Mouse (Mus musculus) cerebellum, postnatal 10 days (tissue): ENCODE results near the gene Nxph3.

ENCODE experiments used
- DNase-seq, 2 experiments: peaks; one replicate each; pipeline ENCODE4 v3.0.0; 2021; ENCODE audit warnings: mixed read lengths in 2 of 2

Gene Nxph3

DNA sequence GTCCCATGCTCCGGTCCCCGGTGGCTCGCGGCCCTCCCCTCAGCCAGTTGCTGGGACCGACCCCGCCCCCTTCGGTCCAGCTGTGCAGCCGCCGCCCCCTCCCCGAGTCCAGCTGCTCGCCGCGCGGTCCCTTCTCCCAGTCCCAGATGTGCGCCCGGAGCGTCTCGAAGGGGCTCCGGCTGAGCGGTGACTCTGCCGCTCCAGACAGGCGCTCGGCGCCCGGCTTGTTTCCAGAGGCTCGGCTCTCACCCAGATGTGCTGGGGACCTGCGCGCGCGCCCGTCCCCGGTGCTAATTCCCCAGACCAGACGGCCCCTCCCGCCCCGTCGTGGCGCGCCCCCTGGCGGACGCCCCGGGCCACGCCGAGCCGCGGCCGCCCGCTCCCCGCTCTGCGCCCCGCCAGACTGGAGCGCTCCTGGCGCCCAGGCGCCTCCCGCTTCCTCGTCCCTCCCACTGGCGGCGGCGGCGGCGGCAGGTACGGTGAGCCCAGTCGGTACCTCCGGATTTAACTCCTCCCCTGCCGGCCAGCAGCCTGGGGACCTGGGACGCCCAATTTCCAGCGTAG is at the start of gene Nxph3:
Nxph3 (minus strand) TSS at position 273 of the 564 bp plus-strand sequence.
- DNase-seq, result peak; percentile 83 to 86

DNA sequence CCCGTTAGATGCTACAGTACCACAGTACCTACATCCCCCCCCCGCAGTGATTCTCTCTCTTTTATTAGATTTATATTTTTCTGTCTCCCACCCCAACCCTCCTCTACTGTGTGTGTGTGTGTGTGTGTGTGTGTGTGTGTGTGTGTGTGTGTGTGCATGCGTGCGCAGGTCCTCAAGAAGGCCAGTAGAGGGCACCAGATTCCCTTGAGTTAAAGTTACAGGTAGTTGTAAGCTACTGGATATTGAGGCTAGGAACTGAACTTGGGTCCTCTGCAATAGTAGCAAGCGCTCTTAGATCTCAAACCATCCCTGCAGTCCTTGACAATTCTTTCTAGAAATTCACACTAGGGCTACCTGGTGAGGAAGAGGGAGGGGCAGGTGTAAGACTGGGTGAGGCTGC is 49.5 kb upstream of the Nxph3 start:
- no peak for DNase-seq

DNA sequence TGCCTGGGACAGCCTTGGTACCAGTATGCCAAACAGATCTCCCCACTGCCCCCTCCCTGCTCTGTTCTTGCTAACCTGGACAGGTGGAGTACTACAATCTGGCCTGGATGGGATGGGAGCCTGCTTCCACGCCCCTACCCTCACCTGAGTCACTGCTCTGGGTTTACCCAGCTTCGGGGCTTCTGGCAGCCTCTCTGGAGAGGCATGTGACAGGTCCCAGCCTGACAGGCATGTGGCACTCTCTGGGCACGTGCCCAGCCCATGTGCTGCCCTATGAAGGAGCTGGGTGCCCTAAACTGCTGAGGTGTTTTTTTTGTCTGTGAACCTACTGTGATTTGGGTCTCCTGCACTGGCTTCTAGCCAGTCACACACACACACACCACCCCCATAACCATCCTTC is 46.4 kb upstream of the Nxph3 start:
- peak; percentile 75 to 79 for DNase-seq

DNA sequence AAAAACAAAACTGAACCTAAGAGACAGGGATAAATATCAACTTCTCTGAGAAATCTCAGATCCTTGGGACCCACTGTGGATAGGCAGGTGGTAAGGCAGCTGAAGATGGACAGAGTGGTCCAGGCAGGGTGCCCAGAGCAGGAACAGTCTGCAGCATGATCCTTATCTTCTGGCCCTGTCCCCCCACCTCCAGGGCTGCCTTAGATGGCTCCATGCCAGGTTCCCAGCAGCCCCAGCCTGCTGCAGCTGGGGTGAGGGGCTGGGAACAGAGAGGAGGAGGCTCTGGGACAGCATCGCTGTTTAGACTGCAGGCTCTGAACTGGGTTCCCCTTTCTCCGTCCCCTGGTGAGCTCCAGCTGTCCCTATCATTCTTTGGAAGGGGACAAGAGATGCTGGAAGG is 45.4 kb upstream of the Nxph3 start:
- DNase-seq, result peak; percentile 80 to 86

DNA sequence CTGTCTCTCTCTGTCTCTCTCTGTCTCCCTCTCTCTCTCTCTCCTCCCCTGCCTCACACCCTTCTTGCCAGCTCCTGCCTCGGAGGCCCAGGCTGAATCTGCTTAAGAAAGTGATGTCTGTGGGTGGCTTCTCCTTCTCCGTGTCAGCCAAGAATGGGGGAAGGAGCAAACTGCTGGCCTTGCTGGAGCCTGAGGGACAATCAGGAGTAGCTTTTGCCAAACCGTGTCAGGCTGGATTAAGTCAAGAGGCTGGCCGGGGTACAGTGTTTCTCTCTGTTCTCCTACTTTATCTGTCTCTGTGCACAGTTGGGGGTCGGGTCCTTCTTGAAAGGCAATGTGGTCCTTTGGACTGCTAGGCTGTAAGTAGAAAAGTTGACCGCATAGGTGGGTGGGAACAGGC is 43.3 kb upstream of the Nxph3 start:
- peak; percentile 73 to 82 for DNase-seq

DNA sequence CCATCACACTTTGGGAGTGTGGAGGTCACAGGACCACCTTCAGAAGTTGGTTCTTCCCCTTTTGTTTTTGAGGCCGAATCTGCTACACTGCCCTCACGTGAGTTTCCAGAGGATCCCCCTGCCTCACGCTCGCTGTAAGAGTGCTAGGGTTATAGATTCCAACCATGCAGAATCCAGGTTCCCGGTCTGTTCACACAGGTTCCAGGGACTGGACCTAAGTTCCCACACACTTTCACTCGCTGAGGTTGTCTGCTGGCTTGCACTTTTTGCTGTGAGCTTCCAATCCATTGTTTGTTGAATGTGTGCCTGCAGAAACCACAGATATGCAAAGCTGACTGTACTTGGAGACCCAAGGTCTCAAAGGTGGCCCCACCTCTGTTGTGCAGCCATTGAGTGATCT is 42.7 kb upstream of the Nxph3 start:
- no peak for DNase-seq

DNA sequence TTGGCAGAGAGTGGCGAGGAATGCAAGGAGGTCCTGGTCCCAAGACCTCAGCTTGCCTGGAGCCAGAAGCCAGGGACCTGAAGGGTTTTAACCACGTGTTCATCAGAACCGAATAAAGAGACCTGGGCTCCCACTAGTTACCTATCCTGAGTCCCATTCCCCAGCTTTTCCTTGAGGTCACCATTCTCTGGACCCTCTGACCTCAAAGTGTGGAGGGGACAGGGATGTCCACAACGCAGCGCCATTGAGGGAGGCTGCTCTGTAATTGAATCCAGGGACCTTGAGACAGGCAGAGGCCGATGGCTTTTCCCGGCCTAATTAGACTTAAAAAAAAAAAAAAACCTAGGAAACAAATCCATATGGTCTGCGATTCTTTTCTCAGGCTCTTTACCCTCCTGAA is 40.9 kb upstream of the Nxph3 start:
- DNase-seq, result no peak

DNA sequence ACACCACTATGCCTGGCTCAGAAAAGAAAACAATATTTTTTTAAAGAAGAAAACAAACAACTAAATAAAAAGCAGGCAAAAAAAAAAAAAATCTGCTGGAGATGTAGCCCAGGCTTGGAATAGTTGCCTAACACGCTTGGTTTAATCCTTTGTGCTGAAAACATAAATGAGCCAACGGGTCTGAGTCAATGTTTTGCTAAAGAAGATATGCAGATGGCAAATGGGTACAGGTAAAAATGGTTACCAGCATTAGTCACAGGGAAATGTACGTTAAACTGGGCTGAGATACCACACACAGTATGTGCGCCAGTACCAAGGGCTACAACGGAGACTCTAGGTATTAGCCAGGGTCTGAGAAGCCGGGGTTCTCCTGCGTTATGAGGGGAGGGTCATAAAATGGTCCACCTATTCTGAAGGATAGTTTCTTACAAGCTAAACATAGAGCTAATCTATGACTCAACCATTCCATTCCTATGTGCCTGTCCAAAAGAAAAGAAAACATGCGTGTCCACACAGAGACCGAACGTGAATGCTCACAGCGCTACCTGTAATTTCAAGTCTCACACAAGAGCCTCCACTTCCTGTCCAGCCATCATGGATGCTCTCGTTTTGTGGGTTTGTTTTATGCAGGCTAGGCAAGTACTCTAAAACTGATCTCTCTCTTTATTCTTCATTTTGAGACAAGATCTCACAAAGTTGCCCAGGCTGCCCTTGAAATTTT is 36.1 kb upstream of the Nxph3 start:
- DNase-seq, result no peak

DNA sequence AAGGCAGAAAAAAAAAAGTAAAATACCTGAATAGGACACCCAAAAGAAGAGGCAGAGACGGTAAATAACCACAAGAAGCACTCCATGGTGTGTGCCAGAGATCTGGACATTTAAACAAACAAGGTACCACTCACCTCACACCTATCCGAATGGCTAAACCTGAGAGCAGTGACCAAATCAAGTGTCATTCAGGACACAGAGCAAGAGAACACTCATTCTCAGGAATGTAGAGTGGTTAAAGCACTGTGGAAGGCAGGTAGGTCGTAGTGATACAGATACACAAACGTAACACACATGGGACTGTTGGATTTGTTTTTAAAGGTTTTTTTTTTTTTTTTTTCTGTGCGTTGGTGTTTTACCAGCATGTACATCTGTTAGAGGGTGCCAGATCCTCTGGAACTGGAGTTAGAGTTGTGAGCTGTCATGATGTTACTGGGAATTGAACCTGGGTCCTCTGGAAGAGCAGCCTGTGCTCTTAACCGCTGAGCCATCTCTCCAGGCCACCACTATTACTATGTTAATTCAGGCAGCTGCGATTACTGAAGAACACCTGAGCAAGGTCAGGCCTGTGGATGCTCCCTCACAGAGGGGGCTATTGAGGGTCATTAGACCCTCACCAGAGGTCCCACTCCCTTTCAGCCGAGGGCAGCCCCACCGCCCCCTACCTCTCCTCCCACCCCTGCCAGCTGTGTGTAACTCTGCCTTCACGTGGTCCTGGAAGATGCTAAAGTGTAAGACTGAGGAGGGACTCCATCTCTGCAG is 31.8 kb upstream of the Nxph3 start:
- DNase-seq, result no peak

DNA sequence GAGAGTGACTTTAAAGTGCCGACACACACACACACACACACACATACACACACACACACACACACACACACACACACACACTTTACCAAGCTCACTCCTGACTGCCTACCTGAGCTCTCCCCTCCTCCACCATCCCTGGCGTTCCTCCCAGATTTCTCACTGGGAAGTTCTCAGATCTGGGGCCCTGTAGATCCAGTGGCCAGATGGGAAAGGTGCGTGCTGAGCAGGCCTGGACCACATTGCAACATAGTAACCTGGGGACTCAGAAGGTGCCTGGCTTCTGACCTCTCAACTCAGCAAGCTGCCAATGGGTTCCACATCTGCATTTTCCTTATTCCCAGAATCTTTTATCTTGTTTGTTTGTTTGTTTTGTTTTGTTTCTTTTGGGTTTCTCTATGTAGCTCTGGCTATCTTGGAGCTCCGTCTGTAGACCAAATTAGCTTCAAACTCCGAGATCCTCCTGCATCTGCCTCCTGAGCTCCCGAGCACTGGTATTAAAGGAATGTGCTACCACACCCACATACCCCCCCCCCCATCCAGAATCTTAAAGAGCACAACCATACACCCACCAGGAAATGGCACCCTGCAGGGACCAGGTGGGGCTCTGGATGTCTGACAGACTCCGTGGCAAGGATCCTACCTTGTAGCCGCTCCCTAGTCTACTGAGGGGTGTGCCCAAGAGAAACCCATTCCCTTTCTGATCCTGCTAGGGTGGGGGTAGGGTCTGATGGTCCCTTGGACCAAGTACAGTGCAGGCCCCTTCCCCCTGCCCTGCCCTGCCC is 30.4 kb upstream of the Nxph3 start:
- DNase-seq, result peak in 1 of 2 experiments; percentile 46

DNA sequence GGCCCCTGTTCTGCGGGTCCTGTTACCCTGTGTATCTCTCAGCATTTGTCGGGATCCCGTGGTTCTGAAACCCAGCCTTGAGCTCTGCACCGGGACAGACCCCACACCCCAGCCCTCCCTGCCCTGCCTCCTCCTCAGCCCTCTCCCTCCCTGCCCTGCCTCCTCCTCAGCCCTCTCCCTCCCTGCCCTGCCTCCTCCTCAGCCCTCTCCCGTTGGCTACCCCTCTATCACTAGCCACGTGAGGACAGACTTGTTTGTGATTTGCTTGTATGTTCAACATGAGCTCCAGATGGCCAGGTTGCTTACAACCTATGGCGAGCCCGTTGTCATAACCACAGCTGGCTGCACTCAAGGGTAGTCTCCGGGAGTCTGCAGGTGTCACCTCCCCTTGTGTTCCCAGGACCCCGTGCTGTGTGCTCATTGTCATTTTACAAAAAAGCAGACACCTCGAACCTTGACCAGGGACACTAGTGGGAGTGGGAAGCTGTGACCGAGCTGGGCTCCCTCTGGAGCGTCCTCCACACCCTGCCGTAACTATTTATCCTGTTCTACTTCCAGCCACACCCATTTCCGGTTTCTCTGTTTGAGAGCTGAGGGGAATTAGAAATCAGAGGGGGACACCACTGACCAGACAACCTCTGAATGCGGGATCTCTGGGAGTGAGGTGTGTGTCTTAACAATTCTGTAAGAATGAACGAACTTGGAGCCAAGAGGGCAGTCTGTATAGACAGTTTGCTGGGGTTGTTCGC is 26.4 kb upstream of the Nxph3 start:
- DNase-seq, result no peak

DNA sequence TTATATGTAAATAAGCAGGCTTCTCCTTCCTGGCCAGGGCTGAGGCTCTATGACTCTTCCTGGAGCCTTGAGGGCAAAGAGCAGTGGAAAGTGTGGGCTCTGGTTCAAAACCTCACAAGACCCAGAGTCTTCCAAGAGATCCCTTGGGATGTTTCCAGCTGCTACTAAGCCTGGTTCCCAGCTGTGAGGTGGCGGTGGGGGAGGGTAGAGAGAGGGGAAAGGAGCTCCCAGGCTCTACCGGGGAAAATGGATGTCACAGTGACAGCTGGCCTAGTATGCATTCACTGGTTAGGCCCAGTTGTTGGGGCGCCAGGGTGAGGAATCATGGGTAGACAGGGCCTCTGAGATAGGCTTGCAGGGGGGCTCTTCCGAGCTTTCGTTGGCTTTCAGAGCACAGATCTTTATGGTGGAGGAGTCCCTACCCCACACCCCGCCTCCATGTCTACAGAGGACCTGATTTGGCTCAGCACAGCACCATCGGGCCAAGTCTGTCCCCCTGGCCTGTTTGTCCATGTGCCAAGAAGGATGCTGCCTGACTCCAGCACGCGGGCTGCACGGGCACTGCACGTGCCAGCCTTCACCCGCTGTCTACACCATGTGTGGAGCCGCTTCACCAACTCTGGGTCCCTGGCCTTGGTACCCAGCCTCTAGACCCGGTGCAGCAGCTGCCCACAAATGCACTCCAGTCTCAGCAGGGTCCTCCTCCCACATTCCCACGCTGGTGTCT is 24.2 kb upstream of the Nxph3 start:
- peak; percentile 83 to 86 for DNase-seq

DNA sequence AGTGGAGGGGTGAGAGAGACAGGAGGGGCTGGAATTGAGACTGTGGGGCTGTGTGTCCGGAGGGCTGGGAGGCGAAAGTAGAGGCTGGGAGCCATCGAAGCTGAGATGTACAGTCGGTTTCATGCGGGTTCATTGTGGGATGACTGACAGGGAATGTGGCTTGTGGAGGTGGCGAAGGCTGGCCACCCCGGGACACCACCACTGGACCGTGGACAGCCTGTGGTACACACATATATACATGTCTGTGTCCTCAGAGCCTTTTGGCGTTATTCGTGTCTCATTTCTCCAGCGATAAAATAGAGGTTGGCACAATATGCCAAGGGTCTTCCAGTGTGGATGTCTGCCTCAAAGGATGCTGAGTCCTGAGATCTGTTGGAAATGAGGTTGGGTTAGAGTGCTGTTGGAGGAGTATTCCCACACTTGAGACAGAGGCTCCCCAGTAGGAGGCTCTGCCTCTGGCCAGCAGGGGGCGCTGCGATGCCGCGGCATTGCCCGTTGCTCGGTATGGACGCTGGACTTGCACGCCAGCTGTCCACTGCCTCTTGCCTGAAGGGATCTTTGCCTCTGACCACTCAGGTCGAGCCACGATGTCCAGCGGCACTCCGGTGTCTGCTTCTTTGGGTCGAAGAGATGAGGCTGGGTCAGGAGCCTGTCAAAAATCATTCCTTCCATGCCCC is 19.3 kb upstream of the Nxph3 start:
- peak; percentile 97 to 99 for DNase-seq

DNA sequence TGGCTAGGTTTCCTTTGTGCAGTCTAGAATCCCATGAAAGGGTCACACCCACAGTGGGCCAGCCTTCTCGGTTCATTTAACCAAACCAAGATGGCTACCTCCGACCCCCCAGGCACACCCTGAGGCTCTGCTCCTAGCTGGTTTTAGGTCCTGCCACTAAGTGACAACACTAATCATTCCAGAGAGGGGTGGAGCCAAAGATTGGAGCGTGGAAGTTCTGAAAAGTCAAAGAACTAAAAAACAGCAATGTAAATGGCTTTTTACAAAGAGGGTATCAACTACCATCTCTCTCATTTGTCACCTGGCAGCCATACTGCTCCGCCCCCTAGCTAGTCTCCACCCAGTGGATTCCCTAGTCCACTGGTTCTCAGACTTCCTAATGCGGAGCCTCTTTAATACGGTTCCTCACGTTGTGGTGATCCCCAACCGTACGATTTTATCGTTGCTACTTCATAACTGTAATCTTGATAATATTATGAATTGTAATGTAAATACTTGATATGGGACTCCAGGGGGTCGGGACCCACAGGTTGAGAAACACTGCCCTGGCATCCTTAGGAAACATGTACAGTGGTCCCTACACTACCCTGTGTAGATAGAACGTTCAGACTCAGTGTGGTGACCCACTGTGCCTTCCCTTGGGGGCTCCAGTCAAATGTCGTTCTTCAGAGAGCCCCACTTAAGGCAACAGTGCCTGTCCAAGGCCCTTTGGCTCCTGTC is 18.1 kb upstream of the Nxph3 start:
- no peak for DNase-seq

DNA sequence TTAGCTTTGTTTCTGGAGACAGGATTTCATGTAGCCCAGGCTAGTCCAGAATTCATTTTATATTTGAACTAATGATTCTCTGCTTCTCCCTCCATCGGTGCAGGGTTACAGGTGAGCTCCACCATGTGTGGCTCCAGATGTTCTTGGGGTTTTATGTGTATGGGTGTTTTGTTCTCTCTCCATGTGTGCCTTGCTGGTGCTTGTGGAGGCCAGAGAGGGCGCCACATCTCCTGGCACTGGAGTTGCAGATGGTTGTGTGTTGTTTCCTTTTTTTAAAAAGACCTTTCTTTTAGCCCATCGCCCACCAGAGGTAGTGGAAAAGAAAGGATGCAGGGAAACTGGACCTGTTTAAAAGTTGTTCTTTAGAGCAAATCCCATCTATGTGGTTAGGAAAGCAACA is 13.9 kb upstream of the Nxph3 start:
- DNase-seq, result no peak

DNA sequence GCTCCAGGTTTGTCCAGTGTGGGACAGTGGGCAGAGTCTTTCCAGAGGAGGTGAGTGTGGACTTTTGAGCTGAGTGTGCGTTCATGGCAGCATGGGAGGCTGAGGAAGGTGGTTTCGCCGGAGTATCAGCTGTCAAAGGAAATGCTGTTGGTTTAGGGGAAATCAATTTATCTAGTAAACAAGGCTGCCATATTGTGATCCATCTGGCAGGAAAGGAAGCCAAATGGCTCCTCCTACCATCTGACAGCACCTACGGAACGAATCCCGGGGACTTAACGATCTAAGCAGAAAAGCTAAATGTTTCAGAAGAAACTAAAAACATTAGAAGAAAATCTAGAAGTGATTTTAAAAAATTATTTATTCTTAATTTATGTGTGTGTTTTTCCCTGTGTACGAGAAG is 12.9 kb upstream of the Nxph3 start:
- DNase-seq, result peak; percentile 58 to 64

DNA sequence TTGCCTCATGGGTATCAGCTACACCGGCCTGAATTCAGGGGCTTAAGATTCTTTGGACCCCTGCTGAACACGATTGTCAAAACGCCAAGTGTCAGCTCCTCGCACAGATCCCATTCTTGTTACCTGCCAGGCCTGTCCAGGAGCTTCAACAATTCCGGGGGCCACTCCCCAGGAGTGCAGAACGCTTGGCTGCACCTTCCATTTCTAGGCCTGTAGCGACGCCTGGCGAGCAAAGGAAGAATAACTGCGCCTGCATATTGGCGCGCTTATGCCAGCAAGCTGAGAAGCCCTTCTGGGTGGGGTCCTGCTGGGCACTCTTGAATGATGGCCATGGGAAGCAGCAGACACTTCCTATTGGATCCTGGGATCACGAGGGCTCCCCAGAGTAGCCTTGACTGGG is 7.2 kb upstream of the Nxph3 start:
- DNase-seq, result peak; percentile 93

DNA sequence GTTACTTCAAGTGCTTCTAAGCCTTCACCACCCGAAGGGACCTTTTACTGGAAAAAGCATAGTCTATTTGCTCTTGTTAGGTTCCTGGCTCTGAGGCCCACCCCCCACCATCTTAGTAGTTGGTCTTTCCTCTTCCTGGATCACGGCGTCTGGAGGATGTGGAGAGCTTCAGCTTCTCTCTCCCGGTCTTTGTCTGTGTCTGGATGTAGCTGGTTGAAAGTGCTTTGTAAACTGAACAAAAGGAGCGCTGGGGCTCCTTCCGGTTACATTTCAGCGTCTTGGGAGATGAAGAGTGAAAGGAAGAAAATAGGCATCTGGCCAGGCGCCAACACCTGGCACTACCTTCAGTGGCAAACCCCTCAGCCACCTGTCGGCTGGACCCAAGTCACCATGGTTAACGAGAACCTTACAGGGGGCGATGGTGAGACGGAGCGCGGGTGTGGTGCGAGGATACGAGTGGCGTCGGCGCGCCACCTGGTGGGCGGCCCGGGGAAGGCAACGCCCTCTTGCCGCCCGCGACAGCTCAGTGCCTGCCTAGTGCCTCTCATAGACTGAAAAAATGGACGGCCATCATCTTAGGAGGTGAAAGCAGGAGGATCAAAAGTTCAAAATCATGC is 6.2 kb upstream of the Nxph3 start:
- DNase-seq, result peak; percentile 97 to 98

DNA sequence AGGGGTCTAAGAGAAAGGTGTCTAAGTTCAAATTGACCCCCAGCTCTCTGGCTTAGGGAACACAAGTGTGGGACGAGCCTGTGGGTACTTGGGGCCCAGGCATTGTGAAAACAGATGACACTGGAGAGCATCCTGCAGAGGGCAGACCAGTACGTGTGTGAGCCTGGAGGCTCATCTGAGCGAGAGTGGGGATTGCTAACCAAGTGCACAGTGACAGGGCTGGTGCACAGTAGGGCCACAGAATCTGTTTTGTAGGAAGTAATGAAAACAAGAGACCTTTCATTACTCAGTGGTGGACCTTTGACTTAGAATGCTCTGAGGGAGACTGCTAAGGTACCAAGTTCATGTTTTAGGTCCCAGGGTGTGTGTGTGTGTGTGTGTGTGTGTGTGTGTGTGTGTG is 5.6 kb upstream of the Nxph3 start:
- DNase-seq, result no peak

DNA sequence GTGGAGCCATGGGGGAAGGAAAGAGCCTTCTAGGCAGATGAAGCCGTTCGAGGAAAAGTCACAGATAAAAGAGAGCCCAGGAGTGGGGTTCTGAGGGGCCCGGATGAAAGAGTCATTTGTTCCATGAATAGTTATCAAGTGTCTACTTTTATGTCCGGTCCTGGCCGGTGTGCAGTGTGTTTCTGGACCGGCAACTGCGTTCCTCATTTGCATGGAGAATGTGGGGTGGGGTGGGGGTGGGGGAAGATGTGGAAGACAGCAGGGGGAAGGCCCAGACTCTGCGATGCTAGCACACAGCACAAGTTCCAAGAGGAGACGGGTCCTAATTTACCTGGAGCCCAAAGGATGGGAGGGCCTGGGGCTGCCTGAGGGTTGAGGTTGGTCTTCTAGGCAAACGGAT is 4.9 kb upstream of the Nxph3 start:
- DNase-seq, result no peak
